Mouse (Mus musculus): ENCODE measurements at regions not wholly inside any gene's neighbourhood (a gene's known extent, or its start where the extent isn't known, plus 50 kb on each side); places are given as distances from the start of the nearest gene placed in this dataset.
A peak's percentile ranks its signal among the peaks of the same experiment; 100 is the strongest.
"Not testable (repeated sequence)": the region's sequence is repeated elsewhere in the genome, so short reads cannot be mapped to it uniquely, and the experiment has no call there.

DNA sequence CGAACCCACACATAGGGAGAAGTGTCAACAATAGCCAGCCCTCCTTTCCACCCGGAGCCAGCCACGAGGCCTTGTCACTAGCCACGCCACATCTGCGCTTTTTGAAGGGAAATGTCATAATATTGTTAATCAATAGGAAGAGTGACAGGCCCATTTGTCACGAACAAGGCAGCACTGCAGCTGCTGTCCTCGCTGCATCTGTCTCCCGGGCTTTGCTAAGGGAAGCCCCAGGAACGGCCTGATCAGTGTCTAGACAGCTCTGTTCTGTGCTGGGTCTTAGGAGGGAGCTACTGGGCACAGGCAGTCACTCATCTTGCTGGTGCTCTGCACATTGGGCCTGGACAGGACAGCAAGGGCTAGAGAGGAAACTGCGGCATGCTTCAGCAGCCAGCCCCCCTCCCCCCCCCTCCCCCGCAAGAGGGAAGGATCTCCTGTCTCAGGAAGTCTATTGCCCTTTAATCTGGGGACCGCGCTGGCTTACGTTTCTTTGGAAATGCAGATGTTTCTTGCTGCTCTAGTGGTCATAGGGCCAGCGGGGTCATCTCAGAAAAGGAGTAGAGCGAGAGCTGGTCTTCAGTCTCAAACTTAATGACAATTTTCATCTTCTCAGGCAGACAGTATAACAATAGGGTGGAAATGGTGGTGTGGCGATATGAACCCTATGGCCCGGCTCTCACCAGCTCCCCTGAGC lies 169.1 kb upstream of the Npvf start:
- no peak for DNase-seq

DNA sequence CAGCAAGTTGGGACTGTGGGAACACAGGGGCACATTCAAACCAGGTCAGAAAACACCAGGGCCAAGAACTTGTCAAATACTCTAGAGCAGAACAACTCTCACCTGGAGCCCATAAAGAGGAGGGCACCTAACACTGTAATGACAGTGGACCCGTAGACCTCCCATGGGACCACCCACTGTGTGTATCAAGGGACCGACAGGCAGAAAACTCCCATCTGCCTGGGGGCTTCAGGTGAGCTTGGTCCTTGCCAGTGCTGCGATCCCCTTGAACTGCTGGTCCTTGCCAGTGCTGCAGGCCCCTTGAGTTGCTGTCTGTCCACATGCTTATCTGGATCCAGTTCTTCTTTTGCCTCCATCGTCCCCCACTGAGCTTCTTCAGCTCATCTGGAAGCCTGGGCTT lies 170.2 kb upstream of the Npvf start:
- DNase-seq, result no peak

DNA sequence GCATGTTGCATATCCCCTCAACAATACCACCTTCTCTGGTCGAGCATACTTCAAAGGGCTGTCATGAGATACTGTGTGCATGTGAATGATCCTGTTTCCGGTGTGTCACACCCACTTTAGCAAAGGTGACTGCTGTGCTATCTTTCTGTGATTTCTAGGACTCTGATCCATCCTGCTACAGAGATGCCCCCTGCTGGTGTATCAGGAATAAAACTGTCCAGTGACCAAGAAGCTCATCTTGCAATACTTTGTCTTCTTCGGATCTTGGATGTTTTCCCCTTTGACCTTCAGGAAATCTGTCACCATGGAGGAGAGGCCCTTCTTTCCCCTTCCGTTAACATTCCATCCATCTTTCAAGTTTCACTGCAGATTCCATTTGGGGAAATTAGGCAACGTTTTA lies 177.5 kb upstream of the Npvf start:
- DNase-seq, result no peak

DNA sequence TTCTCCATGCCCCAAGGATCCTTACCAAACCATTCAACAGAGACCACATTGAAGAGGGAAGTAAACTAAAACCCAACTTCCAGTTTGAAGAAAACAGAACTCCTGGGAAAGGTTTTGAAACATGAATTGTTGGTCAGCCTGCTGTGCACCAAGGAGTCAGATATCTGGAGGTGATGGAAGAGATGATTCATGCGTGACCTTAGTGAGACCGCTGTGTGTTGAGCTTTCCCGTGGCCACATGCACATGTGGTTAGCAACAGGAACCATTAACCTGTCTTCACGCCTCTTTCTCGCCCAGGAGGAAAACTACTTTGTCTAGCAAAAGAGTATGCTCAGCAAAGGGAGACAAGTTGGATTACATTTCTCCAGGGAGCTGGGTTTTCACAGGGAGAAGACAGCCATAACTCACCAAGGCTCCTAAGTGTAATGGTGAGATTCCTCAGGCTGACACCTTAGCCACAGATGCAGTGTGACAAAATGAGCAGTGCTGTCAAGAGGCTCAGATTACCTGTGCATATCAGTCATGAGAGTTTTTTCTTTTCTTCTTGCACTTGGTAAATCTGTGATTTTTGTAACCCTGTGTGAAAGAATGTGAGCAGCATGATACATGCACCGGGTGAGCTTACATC lies 181.9 kb upstream of the Npvf start:
- no peak for DNase-seq

DNA sequence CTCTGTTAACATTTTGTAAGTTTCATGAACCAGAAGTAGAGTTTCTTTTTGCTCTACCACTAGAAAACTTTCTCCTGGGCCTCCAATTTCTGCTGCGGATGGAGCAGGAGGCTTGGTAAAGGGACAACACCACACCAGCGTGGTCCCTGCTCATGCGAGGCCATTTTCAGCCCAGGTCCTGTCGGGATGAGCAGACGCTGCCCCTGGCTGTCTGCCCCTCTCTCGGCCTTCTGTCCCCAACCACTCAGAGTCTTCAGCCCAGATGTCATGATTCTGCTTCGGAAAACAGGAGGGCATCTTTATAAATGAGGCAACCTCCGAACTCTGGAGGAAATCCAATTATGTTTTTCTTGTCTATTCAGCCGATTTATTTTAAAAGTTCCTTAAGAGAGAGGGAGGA lies 186.6 kb upstream of the Npvf start:
- DNase-seq, result no peak

DNA sequence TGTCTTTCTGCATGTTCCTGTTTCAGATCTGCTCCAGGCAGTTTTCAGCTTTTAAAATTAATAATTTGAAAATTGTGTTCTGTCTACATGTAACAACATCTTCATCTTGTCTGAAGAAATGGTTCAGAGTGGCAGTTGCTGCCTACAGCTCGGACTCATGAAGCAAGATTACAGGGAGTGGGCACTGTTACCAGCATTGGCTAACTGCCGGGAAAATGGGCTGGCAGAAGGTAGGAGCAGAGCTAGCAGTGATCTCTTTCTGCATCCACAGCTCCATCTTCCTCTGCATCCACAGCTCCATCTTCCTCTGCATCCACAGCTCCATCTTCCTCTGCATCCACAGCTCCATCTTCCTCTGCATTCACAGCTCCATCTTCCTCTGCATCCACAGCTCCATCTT lies 191.0 kb upstream of the Npvf start:
- DNase-seq, result not testable (repeated sequence)

DNA sequence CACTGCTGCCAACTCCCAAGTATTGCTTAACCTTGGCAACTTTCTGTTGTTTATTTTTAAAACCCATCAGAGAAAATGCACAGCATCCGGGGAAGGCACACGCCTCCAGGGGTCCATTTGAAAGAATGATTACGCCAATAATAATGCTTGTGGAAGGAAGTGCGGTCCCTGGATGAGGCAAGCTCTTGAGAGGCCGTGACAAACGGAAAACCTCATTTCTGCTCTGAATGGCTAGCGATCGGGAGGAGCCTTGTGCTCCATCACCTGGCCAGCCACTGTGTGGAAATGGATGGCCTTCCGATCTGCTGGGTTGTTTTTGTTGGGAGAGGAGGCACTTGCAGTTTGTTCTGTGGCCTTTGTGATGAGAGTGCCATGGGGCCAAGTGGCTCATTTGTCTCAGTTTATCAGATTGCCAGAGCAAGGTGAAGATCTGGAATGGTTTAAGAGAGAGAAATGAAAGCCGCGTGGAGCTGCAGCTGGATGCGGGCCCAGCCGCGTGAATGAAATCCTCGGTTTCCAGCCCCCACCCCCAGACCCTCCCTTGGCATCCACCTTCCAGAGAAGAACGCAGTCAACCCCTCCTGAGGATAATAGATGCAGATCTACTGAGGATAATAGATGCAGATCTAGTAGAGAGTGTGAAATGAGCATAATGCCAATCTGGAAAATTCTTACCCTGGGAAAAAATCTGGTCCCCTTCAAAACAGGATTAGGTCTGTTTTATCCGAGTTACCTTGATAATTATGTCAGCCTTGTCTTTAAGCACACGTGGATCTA lies 192.7 kb upstream of the Npvf start:
- DNase-seq, result no peak

DNA sequence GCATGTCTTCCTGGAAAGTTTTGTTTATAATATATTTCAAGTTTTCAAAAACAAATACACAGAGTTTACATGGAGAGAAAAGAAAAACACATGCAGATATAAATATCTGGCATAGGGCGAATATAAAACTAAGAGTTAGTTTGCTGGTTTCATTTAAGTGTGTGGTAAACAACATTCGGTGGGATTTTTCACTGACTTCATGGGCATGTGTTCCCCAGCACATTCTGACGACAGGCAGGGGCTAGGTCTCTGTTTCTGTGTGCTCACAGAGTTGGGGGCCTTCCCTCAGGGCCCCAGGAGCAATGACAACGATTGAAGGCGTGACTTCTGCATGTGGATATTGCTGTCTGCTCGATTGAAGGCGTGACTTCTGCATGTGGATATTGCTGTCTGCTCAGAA lies 193.3 kb upstream of the Npvf start:
- no peak for DNase-seq

DNA sequence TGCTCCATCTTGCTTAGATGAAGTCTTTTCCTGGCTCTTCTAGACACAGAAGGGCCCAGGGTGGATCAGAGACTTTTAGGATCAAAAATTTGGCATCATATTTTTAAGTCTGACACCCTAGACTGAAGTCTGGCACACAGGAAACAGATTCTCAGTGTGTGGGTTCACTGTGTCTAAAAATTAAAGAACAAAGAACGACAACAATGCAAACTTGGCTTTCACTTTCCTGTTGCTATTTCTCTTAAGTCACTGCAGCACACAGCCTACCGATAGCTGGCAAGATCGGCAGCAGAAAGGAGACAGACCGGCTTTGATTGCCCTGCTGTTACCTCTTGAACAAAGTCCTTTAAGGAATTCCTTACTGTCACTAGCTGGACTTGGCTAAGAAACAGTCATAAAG lies 204.9 kb upstream of the Npvf start:
- no peak for DNase-seq

DNA sequence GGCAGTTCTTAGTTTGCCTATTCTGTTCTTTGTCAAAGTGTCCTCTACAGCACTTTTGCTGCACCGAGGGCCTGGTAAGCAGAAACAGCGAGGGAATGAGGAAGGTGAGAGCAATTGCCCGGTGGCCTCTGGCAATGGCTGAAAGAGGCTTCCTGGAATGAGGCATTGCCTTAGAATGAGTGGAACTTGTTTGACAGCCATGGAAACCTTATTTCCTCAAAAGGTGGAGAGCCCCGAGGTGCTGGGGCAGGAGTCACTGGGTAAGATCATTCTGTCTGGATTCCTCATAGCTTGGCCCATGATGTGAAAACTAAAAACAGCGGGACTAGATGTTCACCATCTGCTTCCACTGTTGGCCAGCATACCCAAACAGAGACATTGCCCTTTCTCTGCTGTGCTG lies 223.8 kb upstream of the Npvf start:
- DNase-seq, result no peak

DNA sequence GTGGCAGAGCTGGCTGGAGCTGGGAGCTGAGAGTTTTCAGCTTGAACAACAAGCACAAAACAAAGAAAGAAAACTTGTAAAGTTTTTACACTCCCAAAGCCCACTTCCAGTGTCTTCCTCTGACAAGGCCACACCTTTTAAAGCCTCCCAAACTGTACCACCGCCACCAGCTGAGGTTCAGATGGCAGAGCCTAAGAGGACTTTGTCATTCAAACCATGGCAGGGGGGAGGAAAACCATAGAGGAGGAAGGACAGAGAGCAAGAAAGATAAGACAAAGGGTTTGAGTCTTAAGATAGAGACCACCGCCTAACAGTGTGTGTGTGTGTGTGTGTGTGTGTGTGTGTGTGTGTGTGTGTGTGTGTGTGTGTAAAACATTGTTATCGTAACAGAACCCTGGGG lies 228.1 kb upstream of the Npvf start:
- no peak for DNase-seq

DNA sequence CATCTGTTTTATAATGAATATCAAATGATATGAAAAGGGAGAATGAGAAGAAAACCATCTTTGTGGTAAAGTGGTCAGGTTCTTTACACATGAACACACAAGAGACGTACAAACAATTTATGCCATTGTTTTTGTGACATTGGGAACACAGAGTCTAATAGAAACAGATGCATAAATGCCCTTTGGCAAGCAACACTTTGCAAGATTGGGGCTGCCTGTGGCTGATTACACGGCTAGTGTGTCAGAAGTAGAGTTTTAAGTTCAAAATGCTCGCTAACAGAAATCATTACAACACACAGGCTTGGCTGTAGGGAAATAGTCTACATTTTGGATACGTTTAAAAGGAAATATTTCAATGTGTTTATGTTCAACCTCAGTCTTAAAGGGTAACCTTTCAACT lies 228.5 kb upstream of the Npvf start:
- no peak for DNase-seq

DNA sequence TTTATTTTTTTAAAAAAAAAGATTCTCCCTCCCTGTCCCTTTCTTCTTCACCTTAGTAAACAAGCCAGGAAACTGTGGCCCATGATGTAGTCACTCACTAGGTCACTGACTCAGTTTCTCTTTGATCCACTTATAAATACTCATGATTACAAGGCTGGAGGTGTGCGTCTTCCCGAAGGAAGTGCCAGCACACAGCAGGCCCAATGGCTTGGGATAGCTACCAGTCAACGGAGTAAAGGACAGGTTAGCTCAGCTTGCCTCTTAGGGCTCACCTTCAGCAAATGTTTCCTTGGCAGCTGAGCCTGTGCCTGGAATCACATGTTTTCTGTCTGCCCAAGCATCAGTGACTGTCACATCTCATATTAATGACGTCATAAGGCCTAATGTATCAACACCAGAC lies 230.8 kb upstream of the Npvf start:
- DNase-seq, result no peak

DNA sequence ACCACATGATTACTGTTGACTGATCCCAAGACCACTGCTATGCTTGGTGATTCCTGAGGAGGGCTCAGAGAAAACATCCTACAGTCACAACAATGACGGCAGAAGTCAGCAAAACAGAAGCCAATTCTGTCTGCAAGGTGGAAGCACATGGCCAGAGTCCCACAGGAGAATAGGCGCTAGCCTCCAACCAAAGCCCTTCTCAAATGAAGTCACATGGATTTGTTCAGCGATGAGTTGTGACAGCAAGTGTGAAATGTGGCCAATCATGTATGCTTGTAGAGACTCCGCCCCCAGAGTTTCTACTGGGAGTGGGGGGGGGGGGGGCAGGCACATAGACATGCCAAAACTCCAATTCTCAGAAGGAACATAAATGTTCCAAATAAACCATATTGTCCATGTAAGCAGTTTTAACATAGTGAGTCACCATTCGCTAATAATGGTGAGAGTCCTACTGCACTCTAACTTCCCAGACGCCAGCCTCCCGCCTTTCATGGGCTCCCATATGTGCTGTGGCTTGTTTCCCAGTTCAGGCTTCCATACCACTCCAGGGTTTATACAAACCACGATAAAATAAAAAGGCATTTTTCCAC lies 231.6 kb upstream of the Npvf start:
- no peak for DNase-seq

DNA sequence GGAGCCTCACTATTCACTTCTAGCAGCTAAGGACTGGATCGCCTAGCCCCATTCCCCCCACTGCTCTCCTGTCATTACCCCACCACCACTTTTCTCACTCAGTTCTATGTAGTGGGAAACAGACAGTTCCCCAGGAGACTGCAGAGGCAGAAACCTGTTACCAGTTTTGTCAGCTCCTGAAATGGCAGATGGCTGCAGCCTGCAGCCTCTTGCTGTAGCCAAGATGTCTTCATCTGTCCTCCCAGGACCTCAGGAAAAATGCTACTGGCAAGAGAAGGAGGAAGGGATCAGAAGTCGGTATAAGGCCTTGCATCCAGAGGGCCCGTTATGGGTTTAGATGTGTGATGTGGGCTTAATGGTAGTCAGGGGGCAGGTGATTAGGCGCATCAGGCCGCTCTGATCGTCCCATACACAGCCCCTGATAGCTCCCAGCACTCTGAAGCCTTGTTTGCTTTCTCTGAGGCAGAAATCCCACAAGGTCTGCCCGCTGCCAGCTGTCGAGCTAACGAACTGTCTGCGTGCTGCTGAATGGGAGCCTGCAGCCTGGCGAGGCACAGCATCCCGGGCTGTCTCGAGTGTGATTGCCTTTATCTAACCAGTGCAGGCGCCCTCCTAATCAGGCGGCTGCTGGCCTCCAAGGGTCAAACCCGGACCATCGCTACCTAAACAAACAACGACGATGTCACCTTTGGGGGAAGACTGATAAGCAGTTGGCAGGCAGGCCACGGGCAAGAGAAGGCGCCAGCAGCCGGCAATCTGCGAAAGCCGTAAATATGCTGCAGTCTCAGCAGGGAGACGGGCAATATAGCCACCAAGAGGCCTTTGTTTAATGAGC lies 236.3 kb upstream of the Npvf start:
- DNase-seq, result peak; percentile 62

DNA sequence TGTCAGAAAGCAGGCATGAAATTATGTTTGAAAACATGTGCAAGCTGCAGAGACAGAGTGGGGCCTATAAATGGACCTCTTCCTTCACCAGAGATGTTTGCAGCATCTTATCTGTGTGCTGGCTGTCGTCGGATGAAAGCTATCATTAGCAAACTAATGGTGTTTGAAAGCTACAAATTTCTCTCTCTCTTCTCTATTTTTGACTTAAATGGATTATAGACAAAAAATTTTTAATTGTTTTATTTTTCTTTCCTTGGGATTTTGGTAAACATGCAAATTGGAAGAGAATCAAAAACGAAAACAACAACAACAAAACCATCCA lies 236.9 kb upstream of the Npvf start:
- DNase-seq, result no peak

DNA sequence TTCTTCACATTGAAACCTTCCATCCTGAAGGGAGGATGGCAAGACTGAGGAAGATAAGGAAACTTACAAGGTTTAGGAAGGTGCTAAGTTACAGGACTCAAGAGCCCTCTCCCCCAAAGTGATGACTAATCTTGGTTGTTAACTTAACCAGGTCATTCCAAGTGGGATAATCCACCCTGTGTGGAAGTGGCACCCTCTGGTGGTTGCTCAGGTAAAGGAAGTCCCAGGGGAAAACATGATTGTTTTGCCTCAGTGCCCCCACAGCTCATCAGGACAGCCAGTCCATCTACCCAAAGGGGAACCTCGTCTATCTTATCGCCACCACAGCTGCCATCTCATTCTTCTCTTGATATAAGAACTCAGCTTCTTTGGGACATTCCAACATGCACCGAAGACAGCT lies 244.6 kb upstream of the Npvf start:
- DNase-seq, result no peak

DNA sequence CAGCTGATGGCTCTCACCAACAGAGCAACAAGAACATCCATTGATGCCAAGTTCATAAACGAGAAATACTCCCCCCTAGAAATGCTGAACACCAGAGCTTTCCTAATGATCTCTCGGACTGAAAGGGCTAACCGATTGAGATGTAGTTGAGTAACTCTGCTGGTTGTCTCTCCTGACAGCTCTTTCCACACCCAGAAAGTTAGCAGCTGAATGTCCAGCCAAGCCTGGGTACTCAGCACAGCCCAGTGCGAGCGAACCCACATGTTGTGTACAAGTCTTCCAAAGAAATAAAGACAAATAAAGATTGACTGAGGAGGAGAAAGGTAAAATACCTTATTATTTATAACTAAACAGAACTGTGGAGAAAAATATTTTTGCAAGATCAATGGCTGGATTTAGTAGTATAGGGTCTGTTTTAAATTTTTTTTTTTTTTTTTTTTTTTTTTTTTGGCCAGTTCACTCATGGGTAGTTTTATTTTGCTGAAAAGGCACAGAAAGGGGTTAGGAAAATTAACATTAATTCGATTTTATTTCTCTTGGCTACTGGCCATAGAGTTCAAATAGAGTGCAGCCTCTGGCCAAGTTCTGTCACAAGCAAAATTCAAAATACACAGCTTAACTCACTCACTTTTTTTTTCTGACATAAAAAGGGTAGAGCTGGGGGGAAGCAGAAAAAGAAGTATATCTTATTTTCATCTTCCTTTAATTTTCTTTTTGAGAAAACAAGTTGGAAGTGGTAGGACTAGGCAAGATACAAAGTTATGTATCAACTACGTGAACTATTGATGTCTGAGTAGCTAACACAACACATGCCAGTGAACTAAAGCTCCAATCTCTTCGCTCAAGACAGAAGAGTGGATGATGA lies 261.2 kb upstream of the Npvf start:
- DNase-seq, result no peak

DNA sequence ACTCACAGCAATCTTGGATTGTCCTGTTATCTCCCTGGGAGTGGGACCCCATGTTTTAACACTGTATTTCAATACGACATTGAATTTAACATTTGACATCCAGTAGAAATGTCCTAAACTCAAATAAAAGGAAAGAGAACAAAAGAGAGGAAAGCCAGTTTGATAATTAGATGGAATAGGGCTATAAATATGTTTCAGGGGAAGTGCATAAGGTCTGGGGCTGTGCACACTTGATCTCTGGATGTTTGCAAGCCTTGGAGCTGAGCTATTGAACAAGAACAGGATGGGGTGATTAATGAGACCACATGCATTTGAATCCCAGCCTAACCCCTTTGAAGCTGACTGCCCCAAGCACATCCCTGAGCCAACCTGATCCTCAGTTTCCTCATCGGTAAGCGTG lies 264.0 kb upstream of the Npvf start:
- DNase-seq, result no peak

DNA sequence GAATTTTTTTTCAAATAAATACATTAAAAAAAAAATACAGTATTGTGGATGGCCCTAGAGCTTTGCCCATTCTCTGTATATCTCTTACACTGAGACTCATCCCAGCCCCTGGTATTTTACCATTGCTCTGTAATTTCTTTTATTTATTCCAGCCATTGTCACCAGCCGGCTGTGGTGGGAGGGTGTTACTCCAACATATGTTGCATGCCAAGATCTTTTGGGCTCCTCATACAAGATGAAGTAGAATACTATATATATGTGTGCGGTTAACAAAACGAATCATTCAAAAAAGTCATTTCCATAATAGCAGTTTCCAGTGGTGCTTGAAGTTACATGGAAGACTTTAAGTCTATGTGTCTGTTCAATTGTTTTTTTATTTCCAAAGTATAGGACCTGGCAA lies 268.0 kb upstream of the Npvf start:
- no peak for DNase-seq

DNA sequence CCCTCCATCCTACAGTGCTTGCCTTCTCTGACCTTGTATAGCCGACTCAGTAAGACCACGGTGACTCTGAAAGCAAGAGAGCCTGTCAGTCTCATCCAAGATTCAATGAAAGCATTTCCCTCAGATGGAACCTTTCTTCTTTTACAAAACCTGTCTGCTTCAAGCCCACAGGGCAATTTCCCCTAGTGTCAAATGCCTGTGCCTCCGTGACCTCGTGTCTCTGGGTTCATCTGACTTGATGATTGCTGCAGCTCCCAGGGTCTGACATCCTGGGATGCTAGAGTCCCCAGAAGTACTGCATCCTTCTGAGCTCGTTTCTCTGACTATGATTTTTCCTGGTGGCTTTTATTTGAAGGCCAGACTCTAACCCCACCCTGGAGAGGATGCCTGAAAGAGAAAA lies 270.3 kb upstream of the Npvf start:
- DNase-seq, result no peak

DNA sequence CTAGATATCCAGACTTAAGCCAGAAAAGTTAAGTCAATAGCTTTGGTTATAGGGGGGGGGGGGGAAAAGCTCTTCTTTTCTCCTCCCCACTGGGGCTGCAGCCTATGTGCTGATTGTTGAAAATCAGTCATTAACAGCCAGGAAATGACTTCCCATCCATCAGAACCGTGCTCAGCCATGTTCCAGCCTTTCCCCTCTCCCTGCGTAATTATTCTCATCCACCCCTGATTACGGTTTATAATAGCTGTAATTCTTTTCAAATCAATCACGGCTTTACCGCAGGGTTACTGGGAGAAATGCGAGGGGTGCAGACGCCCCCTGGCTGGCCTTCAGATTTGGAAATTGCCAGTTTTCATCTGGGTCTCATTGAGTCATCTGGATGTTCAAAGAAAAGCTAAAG lies 270.8 kb upstream of the Npvf start:
- DNase-seq, result no peak

Measured in right cerebral cortex, postnatal 4 days (tissue).